Mouse (Mus musculus) bone marrow macrophage, adult 2 months (primary cell): Measurements from ENCODE around the gene Pyroxd2.

Experiments
- CTCF ChIP-seq: IDR thresholded peaks from 2 replicates; pipeline ENCODE4 v1.5.1; 2012; ENCODE audit warnings: low read depth, mild to moderate bottlenecking, low read length, moderate library complexity
- POLR2A ChIP-seq: IDR thresholded peaks from 2 replicates; pipeline ENCODE4 v1.6.1; 2012; ENCODE audit warnings: mild to moderate bottlenecking, low read depth, low read length, borderline replicate concordance

DNA sequence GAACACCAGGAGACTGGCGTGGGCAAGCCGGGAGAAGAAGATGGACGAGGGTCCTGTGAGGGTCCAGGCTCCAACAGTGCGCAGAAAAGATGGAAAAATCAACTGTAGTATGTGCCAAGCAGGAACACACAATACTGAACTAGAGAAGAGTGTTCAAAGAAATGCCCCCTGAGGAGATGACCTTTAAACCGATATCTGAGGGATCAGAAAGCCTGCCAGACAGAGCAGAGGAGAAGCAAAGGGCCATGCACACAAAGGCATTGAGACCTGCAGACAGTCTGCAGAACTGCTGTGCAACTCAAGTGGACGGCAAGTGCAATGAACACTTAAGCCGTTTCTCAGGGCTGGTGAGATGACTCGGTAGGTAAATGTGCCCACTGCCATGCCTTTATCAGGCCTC, 14.8 kb upstream of the Pyroxd2 start:
- no peak for TF ChIP-seq POLR2A
- TF ChIP-seq CTCF: no peak
